Mouse (Mus musculus) embryo, embryonic 11.5 days (tissue): ENCODE data around the gene Cd82.

Experiments used
- DNase-seq: peaks from one replicate; pipeline ENCODE4 v3.0.0-alpha.2; 2012; ENCODE audit warnings: low read depth, low spot score

Gene Cd82

DNA sequence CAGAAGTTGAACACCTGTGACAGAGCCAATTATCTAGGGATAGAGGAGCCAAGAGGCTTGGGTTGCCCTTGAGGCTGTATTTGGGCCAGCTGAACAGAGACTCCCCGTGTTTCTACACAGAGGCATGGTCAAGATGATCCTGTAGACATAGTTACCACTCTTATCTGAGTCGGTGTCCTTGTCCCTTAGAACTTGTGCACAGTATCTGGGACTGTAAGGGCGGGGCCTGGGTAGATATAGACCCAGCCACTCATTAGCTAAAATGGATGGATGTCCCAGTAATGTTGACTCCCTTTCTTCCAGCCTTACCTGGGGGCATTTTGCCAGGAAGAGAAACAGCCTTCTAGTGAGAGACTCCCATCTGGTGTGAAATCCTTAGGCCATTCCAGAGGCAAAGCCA lies 3.4 kb upstream of the Cd82 start:
- DNase-seq: no peak

DNA sequence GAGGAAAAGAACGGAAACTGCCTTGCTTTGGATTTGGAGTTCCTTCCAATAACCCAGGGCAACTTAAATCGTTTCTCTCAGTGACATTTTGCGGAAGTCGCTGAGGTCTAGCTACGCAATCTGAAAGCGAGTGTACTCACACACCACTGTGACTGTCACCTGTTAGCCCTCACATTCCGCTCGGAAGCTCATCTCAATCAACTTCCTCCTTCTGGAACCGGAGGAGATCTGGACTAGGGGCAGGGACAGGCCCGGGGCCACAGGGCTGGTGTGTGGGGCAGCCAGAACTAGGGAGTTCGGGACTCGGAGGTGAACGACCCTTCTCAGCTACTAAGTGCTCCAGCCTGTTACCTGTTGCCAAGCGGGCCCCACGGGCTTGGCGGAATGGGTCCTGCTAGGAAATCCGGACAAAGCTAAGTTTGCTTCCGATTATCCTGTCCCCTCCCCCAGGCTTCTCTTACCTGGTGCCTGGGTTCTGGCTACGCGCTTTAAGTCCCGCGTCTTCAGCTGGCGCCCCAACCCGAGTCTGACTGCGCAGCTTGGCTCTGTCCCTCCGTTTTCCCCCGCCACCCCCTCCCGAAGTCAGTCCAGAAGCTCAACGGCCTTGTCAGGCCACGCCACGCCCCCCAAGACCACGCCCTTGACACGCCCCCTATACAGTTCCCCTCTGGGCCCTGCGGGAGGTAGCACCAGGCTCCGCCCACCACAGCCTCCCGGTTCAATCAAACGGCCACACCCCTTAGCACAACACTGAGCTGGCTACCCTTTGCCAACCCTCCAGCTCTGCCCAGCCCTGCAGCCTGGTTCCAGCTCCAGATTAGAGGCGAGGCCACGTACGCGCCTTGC lies 848 bp downstream of the Cd82 start:
- peak; percentile 87 for DNase-seq

DNA sequence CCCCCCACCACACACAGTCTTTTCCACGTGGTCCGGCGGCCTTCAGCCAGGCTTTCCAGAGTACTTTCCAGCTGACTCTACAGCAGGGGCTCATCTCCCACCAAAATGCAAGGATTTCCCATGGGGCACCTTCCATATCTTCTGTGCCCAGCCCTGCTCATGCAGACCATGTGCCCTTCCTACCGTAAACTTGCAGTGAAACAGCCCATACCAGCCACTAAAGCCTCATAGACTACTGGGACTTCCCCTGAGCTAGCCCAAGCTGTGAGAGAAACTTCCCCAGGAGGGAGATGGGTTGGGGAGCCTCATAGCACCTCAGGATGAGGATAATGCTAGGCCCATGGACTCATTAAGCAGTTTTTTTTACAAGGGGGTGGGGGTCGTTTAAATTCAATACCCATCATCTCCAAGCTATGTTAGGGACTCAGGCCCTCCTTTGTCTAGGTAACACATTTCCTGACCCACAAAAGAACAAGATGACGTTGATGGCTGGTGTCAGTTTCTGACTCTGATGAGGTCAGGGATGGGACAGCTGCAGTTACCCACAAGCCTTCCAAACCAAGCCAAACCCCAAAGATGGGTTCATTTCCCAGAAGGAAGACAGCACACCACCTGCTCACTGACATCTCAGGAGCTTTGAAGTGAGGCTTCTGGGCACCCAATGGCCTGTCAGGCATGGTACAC lies 2.0 kb downstream of the Cd82 start:
- DNase-seq: no peak

DNA sequence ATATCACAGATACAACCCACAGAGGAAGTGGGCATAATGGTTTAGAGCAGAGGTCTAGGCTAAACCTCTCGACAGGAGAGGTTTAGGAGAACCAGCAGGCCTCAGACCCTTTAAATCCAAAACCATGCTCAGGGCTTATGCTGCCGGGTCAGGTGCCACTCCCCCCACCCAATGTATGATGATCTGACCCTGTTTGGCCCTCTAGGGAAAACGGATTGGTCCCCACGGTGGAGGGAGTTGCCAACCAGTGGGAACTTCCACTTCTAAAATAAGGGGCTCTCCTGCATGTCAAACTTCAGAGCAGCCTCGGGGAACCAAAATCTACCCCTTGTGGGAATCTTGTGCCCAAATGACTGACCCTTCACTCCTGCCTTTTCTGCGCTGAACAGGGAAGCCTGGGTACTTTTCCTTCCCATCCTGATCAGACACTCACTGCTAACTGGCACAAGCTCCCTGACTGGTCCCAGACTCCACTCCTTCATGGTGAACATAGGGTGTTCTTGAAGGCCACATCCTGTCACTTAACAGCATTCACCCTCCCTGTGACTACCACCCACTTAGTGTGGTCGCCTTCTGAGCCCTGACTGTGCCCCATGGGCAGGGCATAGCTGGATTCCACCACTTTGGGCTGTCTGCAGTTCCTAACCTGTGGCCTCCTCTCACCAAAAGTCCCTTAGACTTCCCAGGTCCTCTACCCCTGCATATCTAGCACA lies 3.6 kb downstream of the Cd82 start:
- no peak for DNase-seq

DNA sequence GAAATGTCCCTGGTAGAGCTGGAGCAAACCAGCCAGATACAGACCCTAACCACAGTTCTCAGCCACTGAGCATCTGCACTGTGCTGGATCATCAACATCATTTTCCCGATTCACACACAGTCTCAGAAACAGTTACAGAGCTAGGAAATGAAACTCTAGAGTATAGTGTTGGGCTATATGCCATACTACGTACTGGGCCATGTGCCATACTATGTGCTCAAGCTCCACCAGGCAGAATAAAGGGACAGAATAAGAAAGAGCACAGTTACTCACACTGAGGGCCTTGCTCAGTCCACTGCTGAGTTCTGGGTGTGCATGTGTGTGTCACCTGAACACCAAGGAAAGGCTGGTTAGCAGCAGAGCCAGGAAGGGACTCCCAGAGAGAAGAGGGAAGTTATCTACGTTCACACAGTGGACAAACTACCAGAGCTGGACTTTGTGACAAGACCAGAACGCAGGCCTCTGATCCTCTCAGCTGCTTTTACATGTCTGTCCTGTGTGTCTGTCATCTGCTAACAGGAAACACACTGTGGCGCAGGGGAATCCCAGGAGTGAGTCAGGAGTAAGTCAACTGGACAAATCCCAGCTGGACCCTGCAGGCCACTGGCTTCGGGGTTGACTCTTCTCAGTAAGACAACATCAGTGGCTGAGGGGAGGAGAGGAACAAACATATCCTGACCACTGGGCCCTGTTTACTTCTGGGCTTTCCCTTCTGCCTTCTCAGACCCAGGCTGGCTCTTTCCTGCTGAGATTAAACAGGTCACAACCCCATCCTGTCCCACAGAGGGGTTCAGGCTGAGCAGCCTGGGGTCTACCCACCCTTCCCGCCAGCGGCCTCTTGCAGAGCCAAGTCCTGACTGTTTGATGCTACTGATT lies 4.4 kb downstream of the Cd82 start:
- DNase-seq: no peak

DNA sequence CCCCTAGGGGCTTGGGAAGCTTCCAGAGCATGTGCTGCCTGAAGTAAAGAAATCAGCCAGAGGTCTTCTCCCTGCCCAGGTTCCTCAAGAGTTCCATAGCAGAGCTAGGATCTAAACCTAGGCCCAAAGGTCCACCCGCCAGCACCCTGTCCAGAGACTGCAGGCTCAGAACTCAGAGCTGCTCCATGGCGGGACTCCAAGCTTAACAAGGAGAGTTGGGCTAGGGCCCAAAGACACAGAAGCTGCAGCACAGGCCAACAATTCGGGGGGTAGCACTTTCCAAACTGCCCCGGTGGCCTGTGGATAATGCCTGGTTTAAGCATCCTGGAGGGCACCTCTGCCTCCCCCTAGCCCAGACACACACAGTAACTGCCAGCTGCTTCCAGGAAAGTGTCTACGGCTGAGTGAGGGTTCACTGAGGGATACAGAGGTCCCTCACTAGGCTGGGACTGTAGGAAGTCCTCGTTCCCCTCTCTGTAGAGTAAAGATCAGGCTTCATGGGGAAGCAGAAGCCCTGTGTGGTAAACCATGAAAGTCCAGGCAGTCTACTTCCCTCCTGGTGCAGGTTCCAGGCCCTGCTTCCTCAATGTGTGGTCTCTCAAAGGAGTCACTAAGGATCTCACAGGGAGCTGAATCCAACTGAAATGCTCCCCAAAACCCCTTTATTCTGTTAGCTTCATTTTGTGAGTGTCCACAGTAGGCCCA lies 5.4 kb downstream of the Cd82 start:
- no peak for DNase-seq

DNA sequence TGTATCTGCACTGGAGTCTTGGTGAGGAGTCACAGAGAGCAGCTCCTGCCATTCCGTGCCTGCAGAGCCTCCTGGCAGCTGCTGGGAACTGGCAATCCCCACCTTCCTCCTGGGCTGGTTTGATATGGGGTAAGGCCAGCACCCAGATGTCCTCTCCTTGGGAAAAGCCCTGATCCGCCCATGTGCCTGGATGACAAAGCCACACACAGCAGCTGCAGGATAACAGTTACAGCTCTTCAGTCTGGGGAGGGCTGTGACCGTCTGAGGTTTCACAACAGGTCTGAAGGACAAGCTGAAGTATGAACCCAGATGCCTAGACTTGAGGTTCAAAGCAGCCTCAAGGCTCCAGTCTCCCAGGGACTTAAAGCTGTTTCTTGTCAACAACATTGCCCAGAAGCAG lies 6.8 kb downstream of the Cd82 start:
- no peak for DNase-seq

DNA sequence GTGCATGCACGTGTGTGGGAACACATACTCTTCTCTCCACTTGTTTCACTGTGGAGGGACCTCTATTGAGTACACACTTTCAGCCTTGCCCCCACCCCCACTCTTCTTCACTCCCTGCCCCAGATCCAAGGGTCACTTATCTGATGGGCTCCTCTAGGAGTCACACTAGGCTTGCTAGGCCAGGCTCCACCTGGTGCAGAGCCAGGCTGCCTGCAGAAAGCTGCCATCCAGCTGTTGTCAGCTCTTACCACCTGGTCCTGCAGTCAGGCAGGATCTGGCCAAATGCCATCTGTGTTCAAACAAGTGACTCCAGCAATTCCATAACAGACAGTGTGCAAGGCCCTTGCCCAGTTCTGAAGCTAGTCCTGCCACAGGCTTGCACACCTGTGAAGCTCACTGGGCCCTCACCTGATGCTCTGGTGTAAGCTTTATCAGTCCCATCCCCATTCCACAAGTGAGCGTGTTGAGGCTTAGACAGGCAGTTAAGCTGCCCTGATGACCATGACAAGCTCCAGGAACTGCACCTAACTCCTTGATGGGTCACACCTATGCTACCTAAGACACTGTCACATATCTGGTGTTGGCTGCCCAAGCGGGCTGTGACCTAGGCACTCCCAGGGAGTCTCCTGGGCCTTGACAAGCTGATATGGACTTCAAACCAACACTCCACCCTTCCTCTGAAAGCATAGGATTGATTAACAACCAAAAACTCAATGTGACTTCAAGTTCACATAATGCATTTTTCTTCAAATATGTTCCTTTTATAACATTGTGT lies 7.9 kb downstream of the Cd82 start:
- DNase-seq: no peak

DNA sequence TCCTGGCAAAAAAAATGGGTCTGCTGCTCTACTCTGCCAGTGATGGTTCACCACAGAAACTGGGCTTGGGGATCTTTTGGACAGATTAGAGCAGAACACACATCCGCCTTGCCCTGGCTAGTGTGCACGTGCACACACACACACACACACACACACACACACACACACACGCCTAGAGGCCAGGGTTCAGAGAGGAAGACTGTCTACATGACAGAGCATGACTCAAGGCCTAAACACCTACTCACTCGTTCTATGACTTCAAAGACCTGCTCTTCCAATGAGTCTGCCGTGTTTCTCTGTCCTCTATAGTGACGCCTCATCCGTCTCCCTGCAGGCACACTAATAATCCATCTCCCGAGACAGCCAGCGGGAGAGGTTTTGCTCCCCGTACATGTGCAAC lies 8.6 kb downstream of the Cd82 start:
- no peak for DNase-seq

DNA sequence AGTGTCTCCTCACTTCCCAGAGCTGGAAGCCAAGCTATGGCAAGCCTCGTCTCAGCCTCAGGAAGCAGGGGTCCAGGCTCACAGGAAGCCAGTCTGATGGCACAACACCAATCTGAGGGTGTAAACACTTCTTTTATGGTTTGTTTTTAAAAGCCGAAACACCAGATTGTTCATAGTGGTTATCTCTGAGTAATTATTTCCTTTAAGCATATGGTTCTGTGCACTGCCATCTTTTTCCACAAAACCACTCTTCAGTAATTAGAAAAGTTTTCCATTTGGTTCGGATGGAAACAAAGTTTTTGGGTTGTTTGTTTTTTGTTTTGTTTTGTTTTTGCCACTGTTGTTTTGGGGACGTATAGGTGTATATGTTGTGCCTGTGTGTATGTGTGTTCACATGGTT lies 9.9 kb downstream of the Cd82 start:
- DNase-seq: no peak

DNA sequence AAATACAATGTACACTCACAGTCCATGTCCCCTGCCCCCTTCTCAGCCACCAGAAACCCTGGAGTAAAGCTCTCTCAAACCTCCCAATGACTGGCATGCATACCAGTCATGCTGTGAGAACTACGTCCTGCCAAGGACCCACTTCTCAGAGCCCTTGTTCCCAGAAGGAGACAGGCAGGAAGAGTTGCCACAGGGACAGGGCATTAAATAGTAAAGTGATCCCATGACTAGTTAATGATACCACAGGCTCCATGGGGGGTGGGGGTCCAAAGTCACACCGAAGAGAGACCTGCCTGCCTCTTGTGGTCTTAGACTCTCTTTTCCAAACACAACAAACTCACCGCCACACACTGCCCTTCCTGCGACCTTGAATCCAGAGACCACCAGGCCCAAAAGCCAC lies 10.4 kb downstream of the Cd82 start:
- DNase-seq: no peak

DNA sequence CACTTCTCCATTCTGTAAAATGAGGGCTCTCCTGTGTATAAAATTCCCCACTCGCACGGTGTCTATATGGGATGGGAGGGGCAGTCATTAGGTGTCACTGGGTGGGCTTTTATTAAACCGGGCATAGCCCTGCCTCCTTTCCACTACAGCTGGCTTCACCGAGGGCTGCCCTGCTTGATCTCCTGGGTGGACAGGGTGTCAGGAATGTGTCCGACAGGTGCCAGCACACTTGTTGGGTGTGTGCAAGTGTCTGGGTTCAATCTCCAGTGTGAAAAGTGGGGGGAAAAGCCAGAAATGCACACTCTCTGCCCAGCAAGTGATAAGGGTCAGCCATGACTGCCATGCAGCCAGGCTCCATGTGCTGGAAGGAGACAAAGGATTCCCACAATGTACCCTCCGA lies 10.9 kb downstream of the Cd82 start:
- DNase-seq: no peak

DNA sequence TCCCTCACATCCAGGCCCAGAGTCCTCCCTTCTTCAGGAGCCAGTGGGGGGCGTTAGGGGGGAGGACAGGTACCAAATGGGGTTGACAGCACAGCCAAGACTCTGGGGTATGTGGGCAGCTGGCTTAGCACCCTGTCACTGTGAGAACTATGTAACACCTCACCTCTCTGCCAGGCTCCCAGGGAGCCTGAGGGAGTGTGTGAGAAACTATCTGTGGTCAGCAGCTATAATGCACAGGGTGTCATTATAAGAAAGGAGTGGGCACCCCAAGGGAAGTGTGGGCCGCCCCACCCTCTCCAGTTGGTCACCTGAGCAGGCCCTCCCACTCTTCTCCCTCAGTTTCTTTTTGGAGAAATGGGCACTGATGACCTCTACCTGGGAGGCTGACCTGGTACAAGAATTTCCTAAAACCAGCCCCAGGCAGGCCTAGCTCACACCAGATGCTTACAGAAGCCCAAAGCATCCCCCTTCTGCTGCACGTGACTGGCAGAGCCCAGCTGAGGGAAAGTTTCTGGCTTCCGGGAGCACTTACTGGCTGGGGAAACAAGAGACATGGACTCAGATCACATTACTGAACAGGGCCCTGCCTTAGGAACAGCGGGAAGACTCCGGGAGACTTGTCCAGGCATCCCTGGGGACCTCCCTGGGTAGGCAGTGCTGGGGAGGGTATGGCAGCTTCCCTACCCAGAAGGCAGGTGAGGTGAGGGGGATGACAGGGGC lies 11.6 kb downstream of the Cd82 start:
- DNase-seq: no peak

DNA sequence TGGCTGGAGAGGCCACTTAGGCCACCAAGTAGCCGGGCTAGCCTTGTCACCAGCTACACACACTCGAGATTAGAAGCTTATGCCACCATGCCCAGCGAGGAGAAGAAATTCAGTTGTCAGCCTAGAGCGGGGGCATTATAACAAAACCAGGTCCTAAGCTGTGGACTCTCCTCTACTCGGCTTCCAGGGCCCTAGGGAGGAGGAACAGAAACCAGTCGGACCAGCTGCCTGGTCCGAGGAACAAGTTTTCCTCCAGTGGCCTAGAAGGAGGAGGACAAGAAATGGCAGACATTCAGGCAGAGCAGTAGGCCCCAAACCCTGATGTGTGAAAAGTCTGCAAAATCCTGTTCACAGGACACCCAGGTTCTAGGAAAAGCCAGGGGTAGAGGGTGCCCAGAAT lies 12.2 kb downstream of the Cd82 start:
- no peak for DNase-seq

DNA sequence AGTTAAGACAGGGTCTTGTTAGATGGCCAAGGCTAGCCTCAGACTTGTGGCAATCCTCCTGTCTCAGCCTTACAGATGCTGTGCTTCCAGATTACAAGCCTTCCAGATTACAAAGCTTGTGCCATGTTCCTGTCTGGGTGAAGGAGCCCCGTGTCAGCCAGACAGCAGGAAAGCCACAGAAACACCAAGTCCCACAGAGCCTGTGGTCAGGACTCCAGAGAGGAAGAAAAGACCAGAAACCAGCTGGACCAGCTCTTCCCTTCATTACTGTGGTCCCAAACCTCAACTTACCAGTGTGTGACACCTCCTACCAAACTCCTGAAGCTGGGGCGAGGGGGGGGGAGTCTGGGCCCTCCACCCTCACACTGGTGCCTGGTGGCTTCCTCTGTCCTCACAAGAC lies 13.3 kb downstream of the Cd82 start:
- DNase-seq: no peak

DNA sequence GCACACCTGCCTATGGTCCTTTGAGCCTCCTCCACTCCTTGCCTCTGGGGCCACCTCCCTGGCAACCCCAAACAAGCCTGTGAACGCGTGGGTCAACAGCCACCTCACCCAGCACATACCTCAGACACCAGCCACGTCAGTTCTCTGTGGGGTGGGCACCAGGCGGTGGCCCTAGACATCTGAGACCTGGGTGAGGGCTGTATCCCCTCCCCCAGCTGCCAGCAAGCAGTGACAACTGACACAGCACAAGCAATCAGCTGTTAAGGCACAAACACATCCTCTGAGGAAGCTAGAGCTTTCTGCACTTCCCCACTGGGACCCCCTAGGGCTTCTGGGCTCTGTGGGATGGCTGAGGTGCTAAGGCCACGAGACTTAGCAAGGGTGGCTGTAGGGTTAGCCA lies 14.2 kb downstream of the Cd82 start:
- no peak for DNase-seq

DNA sequence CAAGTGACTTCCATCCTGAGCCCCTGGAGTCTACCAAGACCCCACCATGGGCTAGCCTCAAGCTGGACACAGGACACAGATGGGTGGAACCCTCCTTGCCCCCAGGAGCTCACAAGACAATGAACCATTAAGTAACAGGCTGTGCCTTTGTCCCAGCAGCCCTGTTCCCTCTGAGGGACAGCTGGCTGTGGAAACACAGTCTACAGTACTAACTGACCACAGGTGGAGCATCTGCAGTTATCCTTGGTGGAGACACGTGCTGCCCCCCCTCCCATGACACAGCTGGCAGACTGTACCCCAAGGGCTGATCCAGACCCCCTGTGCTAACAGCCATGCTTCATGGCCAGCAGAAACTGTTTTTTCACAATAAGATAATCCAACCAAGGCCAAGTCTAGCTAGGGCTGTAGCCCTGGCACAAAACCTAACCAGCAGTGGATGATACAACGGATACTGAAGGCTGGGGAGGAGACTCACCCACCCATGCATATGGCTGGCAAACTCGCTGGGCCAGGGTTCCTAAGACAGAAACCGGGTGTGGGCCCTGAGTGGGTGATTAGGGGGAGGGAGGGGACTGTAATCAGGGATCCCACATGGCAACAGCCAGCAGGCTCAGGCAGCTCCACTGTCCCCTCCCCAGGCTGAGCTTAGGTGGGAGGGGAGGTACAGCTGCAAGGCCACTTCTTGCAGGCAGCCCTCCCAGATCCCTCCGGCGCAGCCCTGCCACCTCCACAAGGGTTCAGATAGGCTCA lies 15.3 kb downstream of the Cd82 start:
- DNase-seq: no peak

DNA sequence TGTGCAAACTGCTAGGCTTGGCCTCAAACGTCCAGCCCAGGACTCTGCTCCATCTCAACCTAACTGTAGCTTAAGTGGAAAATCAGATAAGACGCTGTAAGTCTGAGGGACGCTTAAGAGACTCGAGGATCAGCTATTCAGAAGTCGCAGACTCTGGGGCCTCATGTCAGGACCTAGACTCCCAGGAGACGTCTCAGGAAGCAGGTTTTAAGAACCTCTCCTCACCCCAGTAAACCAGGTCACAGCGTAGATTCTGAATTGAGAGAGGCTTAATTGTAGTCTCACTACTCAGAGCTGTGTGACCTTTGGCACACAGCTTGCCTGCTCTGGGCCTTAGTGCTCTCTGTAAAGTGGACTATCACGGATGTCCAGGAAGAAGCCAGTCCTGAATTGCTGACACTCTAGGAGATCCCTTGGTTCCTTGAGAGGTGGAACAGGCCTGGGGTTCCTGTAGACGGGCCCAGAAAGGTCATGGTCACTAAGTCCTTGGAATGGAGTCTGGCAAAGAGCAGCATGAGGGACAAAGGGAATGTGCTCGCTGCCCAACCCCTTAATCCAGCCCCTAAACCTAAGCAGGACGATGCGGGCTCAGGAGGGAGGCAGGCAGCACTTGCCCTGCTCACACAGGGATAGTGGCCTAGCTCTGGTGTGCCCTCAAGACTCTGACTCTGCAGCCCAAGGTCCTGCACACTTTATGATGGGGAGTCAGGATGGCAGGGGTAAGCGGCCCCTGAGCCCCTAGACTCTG lies 16.2 kb downstream of the Cd82 start:
- DNase-seq: no peak
